Mouse (Mus musculus) thymus, adult 2 months (tissue): ENCODE data around the gene Slc43a2. TPM values are rescaled to one million over a fixed set of nuclear protein-coding genes. Genes with fewer than 3 reads are reported as not detected.

Experiments used
- DNase-seq: peaks from one replicate; pipeline ENCODE4 v3.0.0; 2021
- H3K27ac ChIP-seq: fragments of 200-500 bp; 2 replicates; pipeline ENCODE4 v1.5.1; 2012; ENCODE audit warnings: low read length, control low read depth; ENCODE audit not compliant: control insufficient read depth, insufficient read depth
- H3K27me3 ChIP-seq: fragments of 200-500 bp; 2 replicates; pipeline ENCODE4 v1.6.1; 2012; ENCODE audit warnings: mild to moderate bottlenecking, low read length, moderate library complexity, mixed read lengths; ENCODE audit not compliant: control insufficient read depth, insufficient read depth
- H3K36me3 ChIP-seq: fragments of 200-500 bp; 2 replicates; pipeline ENCODE4 v1.6.1; 2012; ENCODE audit warnings: mild to moderate bottlenecking, low read length, moderate library complexity; ENCODE audit not compliant: control insufficient read depth, insufficient read depth
- H3K4me1 ChIP-seq: fragments of 200-500 bp; replicated peaks from 2 replicates; pipeline ENCODE4 v1.6.1; 2012; ENCODE audit warnings: low read length; ENCODE audit not compliant: control insufficient read depth, insufficient read depth
- H3K4me3 ChIP-seq: fragments of 200-500 bp; 2 replicates; pipeline ENCODE4 v1.5.1; 2012; ENCODE audit warnings: mild to moderate bottlenecking, low read length, control low read depth, moderate library complexity; ENCODE audit not compliant: control insufficient read depth, insufficient read depth
- CTCF ChIP-seq: fragments of 200-500 bp; IDR thresholded peaks from 2 replicates; pipeline ENCODE4 v1.5.1; 2012; ENCODE audit warnings: mild to moderate bottlenecking, control low read depth, low read length, moderate library complexity, borderline replicate concordance; ENCODE audit not compliant: control insufficient read depth, poor library complexity, insufficient read depth; ENCODE audit errors: extremely low read depth
- POLR2A ChIP-seq: fragments of 200-500 bp; IDR thresholded peaks from 2 replicates; pipeline ENCODE4 v1.6.1; 2012; ENCODE audit warnings: mild to moderate bottlenecking, low read length, control low read depth, moderate library complexity; ENCODE audit not compliant: control insufficient read depth, poor library complexity, insufficient read depth; ENCODE audit errors: extremely low read depth
- WGBS: fragments of 180-500 bp; shearing (Covaris S2); methylation state at CpG from one replicate; pipeline ENCODE4 v1.1.7; 2018; 5-methylcytosine and 5-hydroxymethylcytosine counted together
- polyA plus RNA-seq: library from polyadenylated mRNA; depleted of rRNA; stranded (reverse); fragments of >200 nt; gene quantifications from 2 replicates; pipeline ENCODE4 v1.2.3, GENCODE M21; 2012

Gene Slc43a2
- polyA plus RNA-seq, 1 experiment = 207 TPM

GRCm38 (mm10) chr11:75583521-75583920, 52.0 kb downstream of the Slc43a2 start:
- Histone ChIP-seq H3K4me3 (no peak overlapping the region), H3K27me3 (no peaks in the 10 kb centered on the region), H3K27ac (no peak overlapping the region), H3K36me3 (no peaks in the 10 kb centered on the region), H3K4me1 (0 out of 2 replicates have a peak, but pooled peaks cover 2% of the 10 kb centered on the region)
- TF ChIP-seq CTCF (no peak), POLR2A (no peak)
- 85% methylated on average over 2 of the region's 2 CpGs for WGBS
- no peak for DNase-seq

GRCm38 (mm10) chr11:75585061-75585460, 53.6 kb downstream of the Slc43a2 start:
- no peak for TF ChIP-seq CTCF
- TF ChIP-seq POLR2A = no peak
- no peak overlapping the region for H3K27ac ChIP-seq
- no peak for DNase-seq
- H3K4me3 ChIP-seq = no peak overlapping the region
- 12% methylated on average over 4 of the region's 4 CpGs for WGBS
- no peaks in the 10 kb centered on the region for H3K27me3 ChIP-seq
- no peaks in the 10 kb centered on the region for H3K36me3 ChIP-seq
- H3K4me1 ChIP-seq = peaks cover 16% of the 10 kb centered on the region

GRCm38 (mm10) chr11:75585978-75586377, 54.5 kb downstream of the Slc43a2 start:
- no peak overlapping the region for H3K27ac ChIP-seq
- H3K27me3 ChIP-seq = no peaks in the 10 kb centered on the region
- TF ChIP-seq POLR2A = no peak
- TF ChIP-seq CTCF = no peak
- no peaks in the 10 kb centered on the region for H3K36me3 ChIP-seq
- no peak overlapping the region for H3K4me3 ChIP-seq
- H3K4me1 ChIP-seq = peaks cover 19% of the 10 kb centered on the region
- no peak for DNase-seq
- WGBS = 93% methylated on average over 5 of the region's 5 CpGs

- no peak for DNase-seq
- TF ChIP-seq CTCF = no peak
- TF ChIP-seq POLR2A = no peak
- peaks cover 19% of the 10 kb centered on the region for H3K4me1 ChIP-seq
- 96% methylated on average over 5 of the region's 5 CpGs for WGBS
- no peak overlapping the region for H3K4me3 ChIP-seq
- H3K27me3 ChIP-seq = no peaks in the 10 kb centered on the region
- no peak overlapping the region for H3K27ac ChIP-seq
- H3K36me3 ChIP-seq = no peaks in the 10 kb centered on the region
Observed at GRCm38 (mm10) chr11:75586963-75587362, 55.5 kb downstream of the Slc43a2 start.

- Histone ChIP-seq H3K27ac (peak within 1 kb of the TSS; percentile 39), H3K4me3 (peak within 1 kb of the TSS; percentile 60), H3K4me1 (peaks cover 19% of the 10 kb centered on the region), H3K27me3 (no peaks in the 10 kb centered on the region), H3K36me3 (no peaks in the 10 kb centered on the region)
- DNase-seq = peak; percentile 95
- 3% methylated on average over 49 of the region's 49 CpGs for WGBS
- peak; percentile 66 for TF ChIP-seq CTCF
- peak; percentile 98 for TF ChIP-seq POLR2A
Observed at GRCm38 (mm10) chr11:75587493-75588284, 56.2 kb downstream of the Slc43a2 start, which contains the start of gene Pitpna. TSS of gene Pitpna (plus strand) at chr11:75588097.

- H3K4me3 ChIP-seq = peak overlapping the region; percentile 60
- no peaks in the 10 kb centered on the region for H3K27me3 ChIP-seq
- TF ChIP-seq POLR2A (no peak), CTCF (no peak)
- DNase-seq = peak; percentile 86
- peak overlapping the region; percentile 39 for H3K27ac ChIP-seq
- no peaks in the 10 kb centered on the region for H3K36me3 ChIP-seq
- WGBS = 1% methylated on average over 37 of the region's 37 CpGs
- H3K4me1 ChIP-seq = peaks cover 19% of the 10 kb centered on the region
Observed at GRCm38 (mm10) chr11:75588285-75588941, 56.9 kb downstream of the Slc43a2 start.
